Mouse (Mus musculus) cerebellum, adult 11-12 months (tissue): Measurements from ENCODE around the gene Tmem179.
A peak's percentile ranks its signal among the peaks of the same experiment; 100 is the strongest.

ENCODE experiments used
- DNase-seq: peaks from one replicate; pipeline ENCODE4 v3.0.0; 2022

The Tmem179 gene

DNA sequence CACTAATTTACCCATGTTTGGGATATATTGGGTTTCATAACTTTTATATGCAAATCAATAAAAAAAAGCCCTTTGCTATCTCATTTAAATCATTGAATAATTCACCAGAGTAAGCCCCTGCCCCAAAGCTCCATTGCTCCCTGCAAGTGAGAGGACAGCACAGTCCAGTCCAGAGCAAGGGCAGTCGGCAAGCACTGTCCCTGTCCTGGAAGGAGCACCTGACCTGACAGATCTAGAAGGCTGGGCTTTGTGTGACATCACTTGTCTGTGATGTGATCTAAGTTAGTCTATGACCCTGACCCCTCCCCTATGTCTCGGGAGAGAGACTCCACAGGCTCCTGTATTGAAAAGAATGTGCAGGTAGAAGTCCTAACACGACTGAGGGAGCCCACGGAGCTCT, 17.2 kb upstream of the Tmem179 start:
- no peak for DNase-seq

DNA sequence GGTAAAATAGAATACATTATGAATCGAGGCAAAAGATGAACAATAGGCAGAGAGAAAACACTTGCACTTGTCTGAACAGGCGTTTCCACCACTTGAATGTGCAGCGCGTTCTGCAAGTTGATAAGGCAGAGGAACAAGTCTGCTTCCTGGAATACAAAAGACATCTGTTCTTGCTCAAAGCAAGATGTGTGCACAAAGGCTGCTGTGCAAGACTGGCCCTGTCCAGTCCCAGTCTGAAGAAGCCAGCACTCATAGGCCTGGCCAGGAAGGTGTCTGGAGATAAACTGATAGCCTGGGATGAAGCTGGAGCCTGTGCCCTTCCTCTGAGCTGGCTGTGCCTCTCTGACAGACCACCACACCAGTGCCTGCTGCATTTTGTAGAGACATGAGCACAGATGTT, 1.6 kb upstream of the Tmem179 start:
- no peak for DNase-seq

DNA sequence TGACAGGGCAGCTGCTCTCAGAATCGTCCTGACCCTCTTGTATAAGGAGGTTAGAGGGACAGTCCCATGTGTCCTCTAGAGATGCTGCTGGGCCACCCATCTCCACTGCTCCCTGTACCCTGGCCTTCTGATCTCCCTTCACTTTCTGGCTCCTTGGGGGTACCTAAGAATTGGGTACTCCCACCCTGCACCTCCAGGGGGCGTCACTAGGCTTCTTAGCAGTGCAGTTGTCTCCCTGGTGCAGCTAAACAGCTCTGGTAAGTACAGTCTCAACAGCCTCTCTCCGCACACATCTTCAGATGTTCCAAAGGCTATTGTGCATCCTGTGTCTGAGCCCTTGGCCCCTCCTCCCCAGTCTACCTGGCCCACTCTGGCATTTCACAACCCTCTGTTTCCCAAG, 1.6 kb downstream of the Tmem179 start:
- DNase-seq, result no peak

DNA sequence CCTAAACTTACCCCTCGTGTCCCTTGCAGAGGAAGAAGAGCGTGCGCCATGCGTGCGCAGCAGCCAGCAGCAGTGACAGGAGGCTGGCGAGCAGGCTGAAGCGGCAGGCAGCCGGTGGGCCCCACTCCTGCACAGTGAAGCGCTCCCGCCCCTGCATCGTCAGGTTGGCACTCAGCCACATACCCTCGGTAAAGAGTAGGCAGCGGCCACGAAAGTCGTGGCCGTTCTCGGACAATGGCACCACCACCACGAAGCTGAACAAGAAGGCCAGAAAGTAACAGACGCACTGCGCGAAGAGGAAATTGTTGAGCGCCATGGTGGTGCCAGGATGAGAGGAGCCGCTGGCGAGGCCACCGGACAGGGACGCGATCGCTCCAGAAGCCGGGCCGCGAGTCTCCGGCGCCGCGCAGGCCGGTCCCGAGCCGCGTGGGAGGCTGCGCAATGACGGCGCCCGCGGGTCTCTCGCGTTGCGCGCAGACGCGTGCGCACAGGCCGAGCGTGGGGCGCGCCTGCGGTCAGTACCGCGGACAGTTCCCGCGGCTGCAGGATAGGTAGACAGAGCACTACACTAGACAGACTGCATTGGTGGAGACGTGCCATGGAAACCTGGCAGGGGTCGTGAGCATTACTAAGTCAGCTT, 5.7 kb downstream of the Tmem179 start:
- DNase-seq, result no peak

DNA sequence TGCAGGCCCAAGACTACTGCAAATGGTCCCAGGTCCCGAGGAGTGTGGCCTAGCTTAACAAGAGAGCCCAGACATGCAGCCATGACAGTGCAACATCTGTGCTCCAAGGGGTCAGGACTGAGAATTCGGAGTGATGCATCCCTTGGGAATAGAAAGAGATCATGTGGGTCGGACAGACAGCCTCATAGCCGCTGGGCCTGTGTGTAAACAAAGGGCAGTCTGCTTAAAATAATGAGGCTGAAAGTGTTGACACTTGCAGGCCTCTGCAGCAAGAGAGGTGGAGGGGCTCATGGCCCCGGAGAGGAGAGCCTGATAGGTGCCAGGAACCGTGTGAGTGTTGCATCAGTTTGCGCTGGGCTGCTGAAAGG, 6.2 kb downstream of the Tmem179 start:
- no peak for DNase-seq

DNA sequence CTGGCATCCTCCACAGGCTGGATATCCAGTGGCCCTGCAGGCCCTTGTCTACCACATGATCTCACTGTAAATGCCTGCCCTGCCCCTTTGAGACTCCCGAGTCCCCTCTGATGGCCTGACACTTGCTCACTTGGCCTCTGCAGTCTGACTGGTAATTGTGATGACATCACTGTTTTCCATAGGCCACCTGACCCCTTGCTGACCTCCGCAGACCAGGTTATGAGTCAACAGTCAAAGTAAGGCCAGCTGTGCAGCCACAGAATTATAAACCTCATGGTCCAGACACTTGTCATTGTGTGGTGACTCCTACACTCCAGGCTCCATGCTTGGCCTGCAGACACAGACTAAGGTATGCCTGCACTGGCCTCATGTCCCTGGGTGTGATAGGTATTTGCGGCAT, 8.6 kb downstream of the Tmem179 start:
- no peak for DNase-seq

DNA sequence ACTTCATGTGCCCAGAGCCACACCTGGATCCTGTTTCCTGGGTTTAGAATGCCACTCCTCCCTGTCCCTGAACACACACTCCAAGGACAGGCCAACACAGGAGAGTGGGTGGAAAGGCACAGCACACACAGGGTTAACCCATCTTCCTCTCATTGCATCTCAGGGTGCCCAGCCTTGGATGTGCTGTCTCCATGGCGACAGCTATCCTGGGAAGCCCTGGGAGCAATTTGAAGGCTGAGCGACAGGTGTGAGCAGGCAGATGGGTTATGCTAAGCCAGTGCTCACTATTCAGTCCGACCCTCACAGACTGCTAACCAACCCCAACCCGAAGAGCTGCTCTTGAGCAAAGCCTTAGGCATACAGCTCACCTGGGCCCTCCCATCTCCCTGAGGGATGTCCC, 9.3 kb downstream of the Tmem179 start:
- no peak for DNase-seq

DNA sequence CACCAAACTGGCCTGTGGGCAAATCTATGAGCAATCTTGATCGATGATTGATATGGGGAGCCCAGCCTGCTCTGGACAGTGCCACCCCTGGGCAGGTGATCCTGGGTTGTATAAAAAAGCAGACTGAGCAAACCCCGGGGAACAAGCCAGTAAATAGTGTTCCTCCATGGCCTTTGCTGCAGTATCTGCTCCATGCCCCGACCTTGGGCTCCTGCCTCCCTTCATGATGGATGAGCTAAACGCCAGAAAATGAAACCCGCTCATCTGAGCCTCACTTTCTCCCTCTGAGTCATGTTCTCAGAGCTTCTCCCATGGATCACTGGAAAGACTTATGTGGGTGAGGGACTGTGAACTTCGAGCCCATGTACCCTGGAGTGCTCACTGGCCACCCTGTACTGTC, 10.3 kb downstream of the Tmem179 start:
- no peak for DNase-seq

DNA sequence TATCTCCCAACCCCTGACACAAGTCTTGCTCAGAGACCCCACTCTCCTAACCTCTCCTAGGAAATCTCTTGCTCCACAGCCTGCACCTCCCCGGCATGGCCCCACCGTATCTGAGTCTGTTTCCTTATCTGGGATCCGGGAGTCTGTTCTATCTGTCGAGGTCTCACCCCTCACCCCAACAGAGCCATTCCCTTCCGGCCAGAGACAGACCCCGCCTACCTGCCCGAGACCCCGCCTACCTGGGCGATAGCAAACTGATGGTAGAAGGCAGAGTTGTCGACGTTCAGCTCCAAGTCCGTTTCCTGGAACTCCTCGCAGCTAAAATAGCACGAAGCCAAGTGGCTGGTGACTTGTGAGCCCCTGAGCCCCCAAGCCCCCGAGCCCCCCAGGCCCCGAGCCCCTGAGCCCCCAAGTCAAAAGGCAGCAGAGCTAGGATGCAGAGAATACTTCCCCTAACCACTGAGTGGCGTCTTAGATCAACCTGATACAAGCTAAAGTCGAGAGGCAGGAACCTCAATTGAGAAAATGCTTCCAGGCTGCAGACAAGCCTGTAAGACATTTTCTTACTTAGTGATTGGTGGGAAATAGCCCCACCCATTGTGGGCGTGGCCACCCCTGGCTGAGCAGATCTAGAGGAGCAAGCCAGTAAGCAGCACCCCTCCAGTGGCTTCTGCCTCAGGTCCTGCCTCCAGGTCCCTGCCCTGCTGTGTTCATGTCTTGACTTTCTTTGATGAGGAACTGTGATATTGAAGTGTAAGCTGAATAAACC, 13.4 kb downstream of the Tmem179 start:
- DNase-seq, result no peak

DNA sequence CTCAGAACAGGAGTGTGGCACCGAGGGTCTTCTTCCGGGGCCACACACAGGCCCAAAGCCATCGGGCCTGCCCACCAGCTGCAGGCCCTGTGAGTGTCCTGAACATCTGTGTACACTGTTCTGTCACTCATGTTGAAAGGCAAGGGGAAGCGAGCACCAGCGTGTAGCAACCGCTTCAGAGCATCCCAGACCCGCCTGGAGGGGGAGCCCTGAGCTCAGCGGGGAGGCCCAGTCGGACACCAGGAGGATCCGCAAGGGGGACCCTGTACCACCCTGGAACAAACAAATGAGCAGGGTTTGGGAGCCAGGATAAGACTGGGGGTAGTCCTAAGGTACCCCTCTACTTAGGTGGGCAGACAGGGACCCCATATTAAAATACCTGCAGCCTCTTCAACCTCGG, 17.9 kb downstream of the Tmem179 start:
- no peak for DNase-seq

DNA sequence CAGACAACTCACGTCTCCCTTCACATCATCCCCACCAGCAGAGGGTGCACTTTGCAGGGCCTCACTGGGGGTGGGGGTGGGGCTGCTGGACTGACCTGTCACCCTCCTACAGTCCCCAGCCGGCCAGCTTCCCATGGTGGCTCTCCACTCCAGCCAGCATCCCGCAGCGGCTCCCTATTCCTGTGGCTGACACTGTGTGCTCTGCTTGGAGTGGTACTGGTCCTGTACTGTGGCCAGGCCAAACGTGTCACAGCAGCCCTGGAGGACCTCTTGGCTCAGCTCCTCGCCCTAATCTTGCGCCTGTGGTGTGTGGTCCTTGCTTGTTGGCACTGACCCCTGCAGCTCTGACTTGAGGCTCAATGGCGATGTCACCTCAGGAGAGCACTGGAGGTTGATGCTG, 18.8 kb downstream of the Tmem179 start:
- DNase-seq, result no peak

DNA sequence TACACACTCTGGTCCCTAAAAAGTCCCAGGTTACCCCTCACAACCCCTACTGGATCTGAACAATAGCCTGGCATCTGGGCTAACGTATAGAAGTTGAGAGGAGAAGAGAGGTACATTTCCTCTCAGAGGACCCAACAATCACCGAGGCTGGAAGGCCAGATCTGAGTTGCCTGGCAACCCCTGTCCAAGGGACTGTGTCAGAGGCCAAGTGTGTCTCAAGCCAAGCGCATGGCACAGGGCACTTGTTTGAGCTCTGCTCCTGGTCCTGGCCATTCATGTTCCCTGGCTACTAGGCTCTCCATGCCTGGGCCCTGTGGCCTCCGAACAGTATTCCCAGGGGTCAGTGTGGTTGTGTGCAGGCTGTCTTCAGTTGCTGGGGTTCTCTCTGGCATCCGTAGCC, 20.4 kb downstream of the Tmem179 start:
- DNase-seq, result no peak

DNA sequence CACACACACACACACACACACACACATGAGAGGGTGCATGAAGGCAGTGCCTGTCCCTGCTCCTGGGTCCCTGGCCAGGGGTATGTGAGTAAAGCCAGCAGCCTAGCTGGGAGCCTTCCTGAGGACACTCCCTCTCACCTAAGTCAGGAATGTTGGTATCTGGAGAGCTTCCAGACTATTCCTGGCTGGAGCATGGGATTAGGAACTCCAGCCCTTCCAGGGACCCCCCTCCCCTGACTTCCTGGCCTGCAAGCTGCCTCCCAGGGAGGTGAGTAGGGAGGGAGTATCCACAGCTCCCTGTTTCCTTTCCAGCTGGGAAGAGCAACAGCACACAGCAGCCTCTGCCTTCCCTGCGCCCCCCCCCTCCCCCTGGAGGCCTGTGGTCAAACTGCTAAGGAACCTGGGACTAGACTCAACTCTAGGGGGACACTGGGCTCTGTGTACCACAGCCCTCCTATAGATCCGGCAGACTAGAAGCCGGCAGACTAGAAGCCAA, 26.1 kb downstream of the Tmem179 start:
- DNase-seq, result no peak

DNA sequence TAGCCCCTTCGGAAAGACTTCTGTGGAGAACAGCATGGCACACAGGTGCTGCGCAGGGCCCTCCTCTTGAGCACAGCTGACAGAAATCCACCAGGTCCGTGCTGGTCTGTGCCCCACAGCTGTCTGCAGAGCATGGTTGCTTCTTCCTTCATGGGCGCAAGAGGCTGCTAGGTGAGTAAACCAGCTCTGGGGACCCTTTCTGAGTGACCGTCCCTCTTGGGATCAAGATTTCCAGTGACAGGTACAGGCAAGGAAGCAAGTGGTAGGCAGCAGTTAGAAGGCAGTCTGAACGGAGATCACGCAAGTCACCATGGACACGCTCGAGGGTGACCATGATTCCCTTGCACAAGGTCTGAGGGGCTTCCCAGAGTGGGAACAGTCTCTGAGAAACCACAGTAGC, 27.0 kb downstream of the Tmem179 start:
- no peak for DNase-seq

DNA sequence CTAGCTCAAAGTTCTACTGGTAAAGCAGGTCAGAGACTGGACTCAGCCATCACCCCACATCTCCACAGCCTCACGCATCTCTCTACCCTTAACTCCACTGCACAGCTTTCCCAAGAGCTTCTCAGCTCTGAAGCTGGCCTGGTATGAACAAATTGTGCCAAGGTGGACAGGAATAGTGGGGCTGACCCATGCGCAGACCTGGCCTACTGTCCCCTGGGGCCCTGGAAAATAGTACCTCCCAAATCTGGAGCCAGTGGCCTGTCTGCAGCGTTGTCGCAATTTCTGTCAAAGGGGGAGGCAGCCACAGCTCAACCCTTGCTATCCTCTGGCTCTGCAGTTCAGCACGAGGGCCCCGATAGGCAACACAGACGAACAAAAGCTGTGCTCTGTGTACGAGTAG, 27.4 kb downstream of the Tmem179 start, which contains the start of gene A530016L24Rik:
A530016L24Rik (plus strand) TSS at position 315 of the 400 bp plus-strand sequence.
- DNase-seq, result no peak

DNA sequence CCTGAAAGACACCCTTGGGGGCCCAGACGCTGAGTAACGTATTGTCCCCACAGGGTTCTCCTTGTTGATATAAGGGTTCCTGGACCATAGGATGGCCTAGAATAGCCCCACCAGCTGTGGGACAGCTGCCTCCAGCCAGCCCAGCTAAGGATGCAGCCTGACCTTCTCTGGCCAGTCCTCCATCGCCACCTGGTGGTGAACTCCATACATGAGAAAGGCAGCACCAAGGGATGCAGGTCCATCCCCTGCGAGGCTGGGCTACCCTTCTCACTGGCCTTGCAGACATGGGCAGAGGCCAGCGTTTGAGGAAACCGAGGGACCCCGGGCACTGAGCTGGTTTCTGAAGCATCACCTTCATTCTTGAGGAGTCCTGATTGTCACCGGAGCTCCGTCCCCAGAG, 42.8 kb downstream of the Tmem179 start:
- DNase-seq, result peak; percentile 45

DNA sequence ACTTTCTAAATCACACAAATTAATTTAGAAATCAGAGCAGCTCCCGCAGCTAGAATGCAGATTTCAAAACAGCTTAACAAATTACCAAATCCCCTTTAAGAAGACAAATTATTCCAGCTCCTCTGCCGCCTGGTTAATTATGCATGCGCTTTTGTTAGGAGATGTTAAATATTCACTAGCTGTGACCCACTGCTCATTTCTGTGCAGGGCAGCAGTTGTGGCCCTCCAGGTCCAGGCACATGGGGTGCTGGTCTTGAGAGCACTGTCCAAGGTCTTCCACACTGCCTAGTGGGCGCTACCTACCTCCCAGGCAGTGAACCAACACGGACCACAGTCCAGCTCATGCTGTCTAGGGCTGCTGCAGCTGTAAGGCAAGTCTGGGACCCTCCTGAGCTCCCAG, 46.3 kb downstream of the Tmem179 start:
- DNase-seq, result no peak

DNA sequence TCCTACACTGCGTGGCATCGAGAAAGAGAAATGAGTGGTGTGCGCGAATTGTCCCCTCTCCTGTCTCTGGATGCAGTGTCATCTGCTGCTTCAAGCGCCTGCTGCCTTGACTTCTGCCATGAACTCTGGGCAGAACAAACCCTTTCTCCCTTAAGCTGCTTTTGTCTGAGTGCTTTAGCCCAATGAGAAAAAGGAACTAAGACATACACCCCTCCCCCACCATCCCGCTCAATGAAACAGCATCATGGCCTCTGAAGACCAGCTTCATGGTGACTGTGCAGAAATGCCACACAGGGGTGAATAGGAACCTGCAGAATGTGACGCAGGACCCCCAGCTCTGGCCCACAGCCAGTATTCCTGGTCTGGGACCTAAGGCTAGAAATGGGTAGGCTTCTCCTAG, 47.2 kb downstream of the Tmem179 start:
- DNase-seq, result no peak

DNA sequence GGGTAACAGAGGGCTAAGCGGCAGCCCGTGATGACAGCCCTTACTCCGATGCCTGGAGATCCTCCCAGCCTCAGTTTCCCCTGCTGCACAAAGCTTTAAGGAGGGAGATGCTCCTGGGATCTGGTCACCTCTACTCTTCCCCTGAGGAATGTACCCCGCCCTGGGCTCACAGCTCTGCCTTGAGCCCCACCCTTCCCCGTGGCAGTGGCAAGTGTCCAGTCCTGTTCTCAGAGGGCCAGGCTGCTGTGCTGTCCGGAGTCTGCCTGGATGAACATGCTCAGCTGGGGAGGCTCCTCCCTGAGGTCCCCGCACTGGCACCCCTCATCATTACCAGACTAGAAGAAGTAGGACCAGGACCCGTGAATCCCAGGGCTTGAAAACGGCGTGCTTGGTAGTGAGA, 49.2 kb downstream of the Tmem179 start:
- DNase-seq, result no peak

DNA sequence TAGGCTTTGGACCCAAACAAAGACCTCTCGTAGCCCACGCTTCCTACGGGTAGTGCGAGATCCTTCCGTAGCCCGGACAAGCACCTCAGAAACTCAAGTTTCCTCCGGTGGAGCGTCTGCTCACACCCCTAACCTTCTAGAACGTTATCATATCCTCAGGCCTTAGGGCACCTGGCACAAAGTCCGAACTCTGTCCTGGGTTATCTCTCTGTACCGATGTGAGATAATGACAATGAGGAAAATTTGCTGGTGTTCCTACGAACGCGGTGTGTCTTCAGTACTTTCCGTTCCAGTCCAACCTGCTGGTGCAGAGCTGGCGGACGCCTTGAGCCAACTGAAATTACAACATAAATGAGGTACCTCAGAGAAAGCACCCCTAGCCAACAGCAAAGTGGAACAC, 50.6 kb downstream of the Tmem179 start:
- DNase-seq, result no peak

DNA sequence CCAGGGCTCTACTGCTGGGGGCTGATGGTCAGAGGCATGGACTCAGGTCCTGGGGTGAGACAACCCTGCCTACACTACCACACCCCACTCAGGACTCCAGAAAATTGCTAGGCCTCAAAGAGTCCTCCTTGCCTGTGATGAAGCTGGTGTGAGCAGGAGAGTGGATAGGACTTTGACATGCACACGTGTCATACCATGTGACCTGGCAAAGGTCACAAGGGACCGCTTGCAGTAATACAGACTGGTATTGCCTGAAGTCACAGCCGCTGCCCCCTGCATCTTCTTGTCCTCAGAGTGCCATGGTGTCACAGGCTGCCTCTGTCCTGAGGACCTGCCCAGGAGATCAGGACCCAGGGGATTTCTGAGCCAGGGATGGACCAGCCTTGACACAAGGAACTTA, 52.0 kb downstream of the Tmem179 start:
- DNase-seq, result no peak

DNA sequence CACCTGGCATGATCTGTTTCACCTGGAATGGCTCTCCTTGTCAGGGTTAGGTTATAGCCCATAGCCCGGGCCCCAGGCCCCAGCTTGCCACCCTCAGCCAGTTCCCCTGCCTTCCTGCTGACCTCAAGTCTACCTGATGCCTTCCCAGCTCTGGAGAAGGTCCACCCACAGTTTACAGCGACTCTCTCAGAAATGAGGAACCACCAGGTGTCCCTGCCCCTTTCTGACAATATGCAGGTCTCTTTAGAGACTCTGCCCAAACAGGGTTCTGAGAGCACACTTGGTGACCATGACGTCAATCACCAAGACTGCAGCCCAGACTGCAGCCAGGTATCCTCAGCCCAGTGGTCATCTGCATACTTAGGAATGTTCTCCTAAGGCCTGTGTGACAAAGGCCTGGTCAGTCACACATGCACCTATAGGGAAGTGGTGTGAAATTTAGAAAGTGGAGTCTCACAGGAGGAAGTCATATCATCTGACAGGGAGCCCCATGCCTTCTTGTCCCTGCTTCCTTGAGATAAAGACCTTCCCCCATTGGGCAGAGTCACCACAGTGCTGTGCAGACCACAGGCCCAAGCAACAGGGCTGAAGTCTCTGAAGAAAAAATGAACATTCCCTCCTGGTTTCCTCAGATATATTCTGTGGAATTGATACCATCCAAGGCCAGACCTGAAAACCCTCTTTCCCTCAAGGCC, 52.6 kb downstream of the Tmem179 start:
- DNase-seq, result no peak

DNA sequence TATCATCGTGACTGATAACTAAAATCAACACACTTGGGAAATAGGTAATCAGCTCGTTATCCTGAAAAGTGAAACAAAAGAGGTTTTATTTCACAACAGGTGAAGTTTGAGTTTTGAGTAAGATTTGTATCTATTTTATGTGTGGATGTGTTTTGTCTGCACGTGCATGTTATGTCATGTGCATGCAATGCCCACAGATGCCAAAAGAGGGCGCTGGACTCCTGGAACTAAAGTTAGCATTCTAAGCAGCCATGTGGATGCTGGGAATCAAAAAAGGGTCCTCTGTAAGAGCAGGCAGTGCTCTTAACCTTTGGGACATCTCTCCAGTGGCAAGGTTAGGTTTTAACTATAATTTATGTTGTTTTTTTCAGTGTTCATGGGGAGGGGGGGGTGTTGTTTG, 53.3 kb downstream of the Tmem179 start:
- no peak for DNase-seq

DNA sequence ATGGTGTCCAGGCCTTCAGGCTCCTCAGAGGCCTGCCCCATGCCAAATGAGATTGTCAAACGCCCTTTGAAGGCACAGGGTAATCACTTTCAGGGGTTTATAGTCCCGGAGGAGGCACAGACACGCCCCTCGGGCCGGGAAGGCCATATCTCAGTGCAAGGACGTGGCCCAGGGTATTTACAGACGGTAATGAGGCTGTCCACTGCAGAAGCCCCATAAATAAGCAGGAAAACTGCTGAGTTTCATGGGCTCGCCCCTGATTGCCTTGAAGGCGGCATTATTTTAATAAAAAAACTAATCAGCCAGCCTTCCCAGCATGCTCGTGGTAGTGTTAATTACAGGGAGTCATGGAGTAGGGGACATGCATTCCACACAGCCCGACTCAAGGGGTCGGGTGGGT, 54.1 kb downstream of the Tmem179 start:
- no peak for DNase-seq
